Mouse (Mus musculus) thymus, postnatal 10 days (tissue): Measurements from ENCODE around the gene Efna4.

Source experiments
- DNase-seq, 2 experiments: peaks; one replicate each; pipeline ENCODE4 v3.0.0; 2021; ENCODE audit warnings: low spot score in 2 of 2

Gene Efna4

GRCm38 (mm10) chr3:89364631-89365030 is 26.8 kb upstream of the Efna4 start:
- DNase-seq = no peak

- DNase-seq = no peak
These were observed 23.8 kb upstream of the Efna4 start, which contains the start of gene Dcst2 for GRCm38 (mm10) chr3:89361675-89362074. Gene Dcst2, plus strand, starts transcription at chr3:89361975.

GRCm38 (mm10) chr3:89360237-89360636 is 22.4 kb upstream of the Efna4 start:
- DNase-seq = no peak

GRCm38 (mm10) chr3:89359630-89360029 is 21.8 kb upstream of the Efna4 start:
- no peak for DNase-seq

GRCm38 (mm10) chr3:89356029-89356428 is 18.2 kb upstream of the Efna4 start:
- no peak for DNase-seq

- no peak for DNase-seq
These were observed 17.7 kb upstream of the Efna4 start for GRCm38 (mm10) chr3:89355512-89355902.

GRCm38 (mm10) chr3:89354816-89355511 is 17.1 kb upstream of the Efna4 start:
- DNase-seq = peak; percentile 62 to 87

- DNase-seq = no peak
These were observed 13.4 kb upstream of the Efna4 start for GRCm38 (mm10) chr3:89351271-89351670.

GRCm38 (mm10) chr3:89349869-89350501 is 12.2 kb upstream of the Efna4 start, which contains the start of gene Adam15:
Gene Adam15, minus strand, starts transcription at chr3:89349996.
- peak; percentile 67 to 82 for DNase-seq

- DNase-seq = no peak
These were observed 11.4 kb upstream of the Efna4 start for GRCm38 (mm10) chr3:89348911-89349868.

- DNase-seq = no peak
These were observed 10.1 kb upstream of the Efna4 start for GRCm38 (mm10) chr3:89347916-89348315.

- DNase-seq = no peak
These were observed 9.2 kb upstream of the Efna4 start for GRCm38 (mm10) chr3:89346815-89347540.

- DNase-seq = no peak
These were observed 5.5 kb upstream of the Efna4 start for GRCm38 (mm10) chr3:89343279-89343678.

- DNase-seq = no peak
These were observed 4.0 kb upstream of the Efna4 start for GRCm38 (mm10) chr3:89341794-89342193.

- peak; percentile 58 to 83 for DNase-seq
These were observed 2.6 kb upstream of the Efna4 start for GRCm38 (mm10) chr3:89340465-89340864.

GRCm38 (mm10) chr3:89339416-89339815 is 1.6 kb upstream of the Efna4 start:
- DNase-seq = peak; percentile 31 to 70

- DNase-seq = no peak
These were observed 637 bp downstream of the Efna4 start for GRCm38 (mm10) chr3:89337062-89337720.

GRCm38 (mm10) chr3:89336529-89336928 is 1.3 kb downstream of the Efna4 start:
- DNase-seq = no peak

- no peak for DNase-seq
These were observed 4.8 kb downstream of the Efna4 start for GRCm38 (mm10) chr3:89333053-89333452.

GRCm38 (mm10) chr3:89332476-89332875 is 5.4 kb downstream of the Efna4 start:
- DNase-seq = no peak

GRCm38 (mm10) chr3:89332013-89332412 is 5.8 kb downstream of the Efna4 start:
- DNase-seq = no peak
